Mouse (Mus musculus) thymus, postnatal 10 days (tissue): Measurements from ENCODE around the gene Aarsd1.
"Not testable (repeated sequence)": the region's sequence is repeated elsewhere in the genome, so short reads cannot be mapped to it uniquely, and the experiment has no call there.

Source experiments
- DNase-seq, 2 experiments: peaks; one replicate each; pipeline ENCODE4 v3.0.0; 2021; ENCODE audit warnings: low spot score in 2 of 2

The Aarsd1 gene

GRCm38 (mm10) chr11:101378926-101379325 lies 38.5 kb downstream of the Aarsd1 start:
- no peak for DNase-seq

- not testable (repeated sequence) for DNase-seq
Observed at GRCm38 (mm10) chr11:101378196-101378595, 39.2 kb downstream of the Aarsd1 start.

GRCm38 (mm10) chr11:101374421-101374938 lies 42.9 kb downstream of the Aarsd1 start:
- no peak for DNase-seq

DNA sequence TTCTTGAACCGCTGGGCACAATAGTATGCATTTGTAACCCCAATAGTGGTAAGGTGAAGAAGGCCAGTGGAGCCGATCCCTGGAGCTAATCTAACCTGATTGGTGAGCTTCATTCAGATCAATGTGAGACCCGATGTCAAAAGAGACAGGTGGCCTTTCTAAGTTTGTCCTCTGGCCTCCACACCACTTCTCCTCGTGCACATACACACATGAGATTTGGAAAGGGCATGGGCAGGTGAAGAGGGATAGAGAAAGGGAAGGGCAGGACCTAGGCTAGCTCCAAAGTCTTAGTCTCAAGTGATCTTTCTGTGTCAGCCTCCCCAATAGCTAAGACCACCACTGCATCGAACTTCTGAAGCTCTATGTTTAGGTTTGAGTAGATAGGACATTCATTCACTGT lies 47.3 kb downstream of the Aarsd1 start:
- DNase-seq, result no peak

DNA sequence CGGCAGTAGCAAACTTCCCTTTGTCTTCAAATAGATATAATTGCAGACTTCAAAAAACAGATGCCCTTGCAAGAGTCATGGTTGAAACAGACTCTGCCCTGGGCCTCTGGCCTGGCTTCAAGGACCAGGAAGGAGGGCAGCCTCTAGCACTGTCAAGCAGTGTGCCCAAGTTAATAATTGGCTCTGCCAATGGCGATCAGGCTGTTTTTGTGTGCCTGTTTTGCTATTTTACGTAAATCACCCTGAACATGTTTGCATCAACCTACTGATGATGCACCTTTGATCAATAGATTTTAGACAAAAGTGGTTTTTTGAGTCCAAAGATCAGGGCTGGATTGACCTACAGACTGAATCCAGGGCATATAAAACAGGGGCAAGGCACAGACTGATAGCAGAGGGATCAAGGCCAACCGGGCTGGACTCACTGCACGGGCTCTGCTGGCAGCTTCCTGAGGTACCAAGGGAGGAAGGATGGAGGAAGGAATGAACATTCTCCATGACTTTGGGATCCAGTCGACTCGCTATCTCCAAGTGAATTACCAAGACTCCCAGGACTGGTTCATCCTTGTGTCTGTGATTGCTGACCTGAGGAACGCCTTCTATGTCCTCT lies 50.0 kb downstream of the Aarsd1 start, which contains the start of gene G6pc:
Gene G6pc, plus strand, starts transcription at position 236 of the 610 bp plus-strand sequence.
- no peak for DNase-seq

- DNase-seq, result no peak
Observed at GRCm38 (mm10) chr11:101364531-101364931, 52.9 kb downstream of the Aarsd1 start.

- DNase-seq, result peak; percentile 22 to 38
Observed at GRCm38 (mm10) chr11:101360651-101361113, 56.7 kb downstream of the Aarsd1 start.

- DNase-seq, result no peak
Observed at GRCm38 (mm10) chr11:101359776-101360175, 57.6 kb downstream of the Aarsd1 start.

DNA sequence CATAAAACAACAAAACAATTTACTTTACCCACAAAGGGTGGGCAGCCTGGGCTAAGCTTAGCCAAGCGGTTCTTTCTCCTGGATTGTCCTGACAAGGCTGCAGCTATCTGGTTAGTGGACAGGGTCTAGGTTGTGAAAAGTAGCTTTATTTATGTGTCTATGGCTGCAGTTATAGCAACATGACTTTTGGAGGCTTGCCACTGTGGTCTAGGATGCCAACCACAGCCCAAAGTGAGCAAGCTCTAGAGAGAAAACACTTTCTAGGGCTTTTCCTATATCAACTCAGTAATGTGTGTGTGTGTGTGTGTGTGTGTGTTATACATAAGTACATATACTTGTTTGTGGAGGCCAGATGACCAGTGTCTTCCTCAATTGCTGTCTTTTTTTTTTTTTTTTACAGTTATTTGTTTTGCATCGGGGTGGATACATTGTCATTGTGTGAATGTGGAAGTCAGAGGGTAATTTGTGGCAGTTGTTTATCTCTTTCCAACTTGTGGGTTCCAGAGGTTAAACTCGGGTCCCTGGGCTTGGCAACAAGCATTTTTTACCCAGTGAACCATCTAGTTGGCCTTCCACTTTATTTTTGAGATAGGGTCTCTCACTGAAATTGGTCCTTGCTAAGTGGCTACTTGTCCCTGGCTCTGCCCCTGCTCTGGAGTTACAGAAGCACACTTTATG lies 59.8 kb downstream of the Aarsd1 start:
- no peak for DNase-seq
